Mouse (Mus musculus) forebrain, embryonic 15.5 days (tissue): ENCODE measurements at regions not wholly inside any gene's neighbourhood (a gene's known extent, or its start where the extent isn't known, plus 50 kb on each side); places are given as distances from the start of the nearest gene placed in this dataset.

Experiments
- ATAC-seq: fragments of 200-750 bp; cut with Nextera tagmentation; replicated peaks from 2 replicates; pipeline ENCODE4 v1.8.0; 2017; ENCODE audit warnings: mild to moderate bottlenecking, moderate TSS enrichment, moderate library complexity
- H3K27ac ChIP-seq: fragments of 300-500 bp; sonication (generic); replicated peaks from 2 replicates; pipeline ENCODE4 v1.5.1; 2015; ENCODE audit warnings: mild to moderate bottlenecking, inconsistent platforms
- H3K27me3 ChIP-seq: fragments of 300-500 bp; sonication (generic); 2 replicates; pipeline ENCODE4 v1.6.1; 2015; ENCODE audit warnings: inconsistent platforms
- H3K36me3 ChIP-seq: fragments of 300-500 bp; sonication (generic); 2 replicates; pipeline ENCODE4 v1.6.1; 2015; ENCODE audit warnings: mild to moderate bottlenecking, inconsistent platforms
- H3K4me1 ChIP-seq: fragments of 300-500 bp; sonication (generic); 2 replicates; pipeline ENCODE4 v1.6.1; 2015; ENCODE audit warnings: inconsistent platforms
- H3K4me2 ChIP-seq: fragments of 300-500 bp; sonication (generic); replicated peaks from 2 replicates; pipeline ENCODE4 v1.6.1; 2015; ENCODE audit warnings: mild to moderate bottlenecking, inconsistent platforms
- H3K4me3 ChIP-seq: fragments of 300-500 bp; sonication (generic); 2 replicates; pipeline ENCODE4 v1.5.1; 2015; ENCODE audit warnings: mild to moderate bottlenecking, inconsistent platforms
- H3K9ac ChIP-seq: fragments of 300-500 bp; sonication (generic); replicated peaks from 2 replicates; pipeline ENCODE4 v1.6.1; 2015; ENCODE audit warnings: mild to moderate bottlenecking, inconsistent platforms
- H3K9me3 ChIP-seq: fragments of 300-500 bp; sonication (generic); 2 replicates; pipeline ENCODE4 v1.6.1; 2016; ENCODE audit warnings: inconsistent platforms
- WGBS: fragments of 180-500 bp; shearing (Covaris S2); methylation state at CpG from one replicate; pipeline ENCODE4 v1.1.7; 2015; ENCODE audit warnings: mixed read lengths; 5-methylcytosine and 5-hydroxymethylcytosine counted together

DNA sequence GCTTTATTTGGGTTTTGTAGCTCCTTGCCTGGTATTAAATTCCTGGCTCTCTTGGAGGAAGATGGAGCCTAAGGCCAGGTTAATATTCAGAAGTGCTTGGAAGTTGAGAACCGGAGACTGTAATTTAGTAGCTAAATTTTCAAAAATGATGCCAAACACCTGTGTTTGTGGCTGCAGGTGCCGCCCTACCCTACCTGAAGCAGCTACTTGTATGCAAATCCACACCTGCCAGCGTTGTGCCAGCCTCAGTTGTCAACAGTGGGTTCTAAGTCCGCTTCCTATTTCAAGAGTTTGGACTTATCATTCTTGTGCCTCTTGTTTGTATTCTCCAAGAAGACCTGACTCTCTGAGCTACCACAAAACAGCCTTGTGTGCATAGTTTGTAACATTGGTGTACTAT lies 92.7 kb upstream of the Pik3r1 start:
- no peak overlapping the region for H3K4me3 ChIP-seq
- no peak overlapping the region for H3K9ac ChIP-seq
- H3K4me1 ChIP-seq = no peaks in the 10 kb centered on the region
- no peaks in the 10 kb centered on the region for H3K36me3 ChIP-seq
- 83% methylated on average over 4 of the region's 4 CpGs for WGBS
- no peaks in the 10 kb centered on the region for H3K9me3 ChIP-seq
- H3K27me3 ChIP-seq = no peaks in the 10 kb centered on the region
- no peak overlapping the region for H3K27ac ChIP-seq
- H3K4me2 ChIP-seq = no peak overlapping the region
- no peak for ATAC-seq

DNA sequence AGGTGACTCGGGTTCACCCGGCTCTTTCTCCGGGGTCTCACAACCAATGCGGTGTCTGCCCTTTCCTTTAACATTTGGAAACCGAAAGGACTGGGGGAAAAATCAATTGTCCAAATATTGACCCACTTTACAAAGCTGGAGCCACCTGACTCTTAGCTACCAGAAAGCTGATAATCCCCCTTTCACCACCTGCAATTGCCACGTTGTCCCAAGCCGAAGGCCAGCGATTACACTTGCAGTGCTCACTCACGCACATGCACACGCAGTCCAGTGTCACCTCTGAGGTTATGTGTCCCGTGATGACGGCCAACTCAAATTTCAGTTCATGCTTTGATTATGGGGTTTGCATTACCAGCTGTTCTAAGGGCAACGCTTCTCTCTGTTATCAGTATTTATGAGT lies 94.0 kb upstream of the Pik3r1 start:
- Histone ChIP-seq H3K4me3 (no peak overlapping the region), H3K4me2 (no peak overlapping the region), H3K9me3 (no peaks in the 10 kb centered on the region), H3K9ac (no peak overlapping the region), H3K27me3 (no peaks in the 10 kb centered on the region), H3K4me1 (no peaks in the 10 kb centered on the region), H3K36me3 (no peaks in the 10 kb centered on the region), H3K27ac (no peak overlapping the region)
- ATAC-seq = no peak
- WGBS = 91% methylated on average over 13 of the region's 13 CpGs

DNA sequence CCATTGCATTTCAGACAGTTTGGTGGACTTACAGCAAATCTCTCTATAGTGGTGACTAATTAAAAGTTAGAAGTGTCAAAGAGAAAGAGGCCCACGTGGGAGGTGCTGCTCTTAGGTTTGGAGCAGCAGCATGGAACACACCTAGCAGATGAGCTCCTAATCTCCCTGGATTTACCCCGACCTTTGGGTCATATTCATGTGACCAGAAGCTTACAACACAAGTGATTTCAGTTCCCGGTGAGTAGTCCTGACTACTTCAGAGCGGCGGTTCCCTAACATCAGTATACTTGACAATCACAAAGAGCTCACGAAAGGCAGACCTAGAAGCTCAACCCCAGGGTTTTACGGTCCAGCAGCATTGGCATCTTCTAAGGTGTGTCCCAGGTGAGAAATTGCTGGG lies 95.0 kb upstream of the Pik3r1 start:
- no peaks in the 10 kb centered on the region for H3K4me1 ChIP-seq
- H3K27me3 ChIP-seq = no peaks in the 10 kb centered on the region
- no peak overlapping the region for H3K4me2 ChIP-seq
- no peak overlapping the region for H3K27ac ChIP-seq
- no peak overlapping the region for H3K4me3 ChIP-seq
- H3K9me3 ChIP-seq = no peaks in the 10 kb centered on the region
- ATAC-seq = no peak
- 89% methylated on average over 7 of the region's 7 CpGs for whole genome bisulfite sequencing
- H3K9ac ChIP-seq = no peak overlapping the region
- no peaks in the 10 kb centered on the region for H3K36me3 ChIP-seq

DNA sequence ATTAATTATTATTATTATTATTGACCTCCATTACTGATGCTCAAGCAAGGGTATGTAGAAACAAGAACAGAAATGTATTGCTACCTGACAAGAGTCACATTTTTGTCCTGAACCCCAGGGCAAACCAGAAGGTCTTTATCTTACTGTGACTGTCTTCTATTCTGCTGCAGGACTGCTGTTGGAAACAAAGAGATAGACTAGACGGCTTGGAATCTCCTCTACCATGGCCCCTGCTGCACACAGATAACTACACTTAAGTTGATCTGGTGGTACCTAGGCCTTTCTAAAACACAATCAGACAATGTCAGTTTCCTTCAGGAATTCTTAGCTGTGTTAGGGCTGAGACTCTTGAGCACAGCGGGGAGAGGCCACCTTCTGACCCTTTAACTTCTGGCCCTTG lies 95.6 kb upstream of the Pik3r1 start:
- H3K9ac ChIP-seq = no peak overlapping the region

DNA sequence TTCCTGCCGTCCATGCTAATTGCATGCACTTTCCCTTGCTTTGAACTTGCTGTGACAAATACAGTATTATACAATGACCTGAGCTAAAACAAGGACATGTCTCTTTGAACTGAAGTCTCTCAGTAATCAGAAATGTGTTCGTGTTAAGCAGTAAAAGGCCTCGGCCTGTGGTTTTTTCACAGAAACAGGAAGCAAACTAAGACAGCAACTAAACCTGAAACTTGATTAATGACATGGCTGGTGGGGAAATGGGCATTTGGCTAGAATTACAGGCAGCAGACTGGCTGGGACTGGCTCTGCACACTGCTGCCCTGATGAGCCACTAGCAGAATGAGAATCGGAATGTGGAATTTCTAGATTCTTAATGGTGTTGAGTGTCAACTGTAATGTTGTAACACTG lies 98.8 kb upstream of the Pik3r1 start:
- Histone ChIP-seq H3K9ac (no peak overlapping the region), H3K4me2 (no peak overlapping the region), H3K27ac (no peak overlapping the region), H3K27me3 (no peaks in the 10 kb centered on the region), H3K9me3 (no peaks in the 10 kb centered on the region), H3K4me1 (no peaks in the 10 kb centered on the region), H3K4me3 (no peak overlapping the region), H3K36me3 (no peaks in the 10 kb centered on the region)
- WGBS = 72% methylated on average over 4 of the region's 4 CpGs
- no peak for ATAC-seq

More for the DNA sequence above, 95.6 kb upstream of the Pik3r1 start:
- Histone ChIP-seq H3K36me3 (no peaks in the 10 kb centered on the region), H3K27me3 (no peaks in the 10 kb centered on the region), H3K4me2 (no peak overlapping the region), H3K9me3 (no peaks in the 10 kb centered on the region), H3K4me1 (no peaks in the 10 kb centered on the region), H3K4me3 (no peak overlapping the region), H3K27ac (no peak overlapping the region)
- 89% methylated on average over 2 of the region's 2 CpGs for WGBS
- ATAC-seq = no peak

DNA sequence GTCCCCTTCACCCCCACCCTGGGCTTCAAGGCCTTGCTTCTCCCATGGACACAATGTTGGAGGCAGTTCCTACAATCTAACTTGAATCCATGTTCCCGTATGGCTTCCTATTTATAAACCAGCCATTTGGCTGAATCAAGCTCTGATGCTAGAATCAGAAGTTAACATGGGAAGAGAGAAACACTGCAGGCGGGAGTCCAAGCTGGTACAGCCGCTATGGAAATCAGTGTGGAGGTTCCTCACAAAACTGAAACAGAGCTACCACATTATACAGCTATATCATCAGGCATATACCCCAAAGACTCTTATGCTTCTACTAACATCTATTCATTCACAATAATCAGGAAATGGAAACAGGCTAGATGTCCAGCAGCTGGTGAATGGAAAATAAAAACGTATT lies 106.7 kb upstream of the Pik3r1 start:
- H3K4me1 ChIP-seq = no peaks in the 10 kb centered on the region
- H3K4me2 ChIP-seq = no peak overlapping the region
- no peak overlapping the region for H3K27ac ChIP-seq
- H3K27me3 ChIP-seq = no peaks in the 10 kb centered on the region
- H3K36me3 ChIP-seq = no peaks in the 10 kb centered on the region
- H3K9me3 ChIP-seq = no peaks in the 10 kb centered on the region
- no peak for ATAC-seq
- no peak overlapping the region for H3K4me3 ChIP-seq
- WGBS = 87% methylated on average over 4 of the region's 4 CpGs
- no peak overlapping the region for H3K9ac ChIP-seq

DNA sequence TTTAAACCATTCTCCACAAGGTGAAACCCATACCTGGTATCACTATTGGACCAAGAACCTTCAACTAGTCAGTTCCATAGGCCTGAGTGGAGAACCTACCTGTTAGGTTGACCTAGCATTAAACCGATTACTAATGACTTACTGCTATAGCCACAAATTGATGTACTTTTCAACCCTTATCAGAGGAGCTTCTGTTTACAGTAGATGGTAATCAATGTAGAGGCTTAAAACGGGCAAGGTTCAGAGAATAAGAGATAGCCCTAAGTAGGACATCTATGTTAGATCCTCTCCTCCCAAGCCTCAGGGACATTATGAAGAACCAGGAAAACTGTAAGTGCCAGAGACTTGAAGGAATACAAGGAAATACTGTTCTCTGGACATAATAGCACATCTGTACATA lies 108.1 kb upstream of the Pik3r1 start:
- Histone ChIP-seq H3K27ac (no peak overlapping the region), H3K27me3 (no peaks in the 10 kb centered on the region), H3K4me3 (no peak overlapping the region), H3K9me3 (no peaks in the 10 kb centered on the region), H3K4me2 (no peak overlapping the region), H3K36me3 (no peaks in the 10 kb centered on the region), H3K9ac (no peak overlapping the region), H3K4me1 (no peaks in the 10 kb centered on the region)
- ATAC-seq = no peak
- 93% methylated on average over 2 of the region's 2 CpGs for WGBS

DNA sequence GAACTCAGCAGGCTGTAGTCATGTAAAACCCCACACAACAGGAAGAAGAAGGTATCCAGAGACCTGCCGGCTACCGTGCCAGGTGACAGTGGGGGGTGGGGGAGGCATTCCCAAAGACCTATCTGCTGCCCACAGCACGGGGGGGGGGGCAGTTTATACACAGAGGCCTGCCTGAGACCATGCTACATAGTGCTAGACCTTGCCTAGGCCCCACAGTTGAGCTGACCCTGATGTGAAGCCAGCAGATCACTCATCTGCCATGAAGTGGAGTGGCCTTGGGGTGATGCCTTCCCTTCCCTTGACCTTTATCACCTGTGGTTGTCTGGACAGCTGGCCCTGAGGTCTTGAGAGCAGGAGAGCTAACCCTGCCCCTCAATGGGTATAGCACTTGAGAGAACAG lies 108.6 kb upstream of the Pik3r1 start:
- ATAC-seq = no peak
- 76% methylated on average over 3 of the region's 3 CpGs for WGBS

DNA sequence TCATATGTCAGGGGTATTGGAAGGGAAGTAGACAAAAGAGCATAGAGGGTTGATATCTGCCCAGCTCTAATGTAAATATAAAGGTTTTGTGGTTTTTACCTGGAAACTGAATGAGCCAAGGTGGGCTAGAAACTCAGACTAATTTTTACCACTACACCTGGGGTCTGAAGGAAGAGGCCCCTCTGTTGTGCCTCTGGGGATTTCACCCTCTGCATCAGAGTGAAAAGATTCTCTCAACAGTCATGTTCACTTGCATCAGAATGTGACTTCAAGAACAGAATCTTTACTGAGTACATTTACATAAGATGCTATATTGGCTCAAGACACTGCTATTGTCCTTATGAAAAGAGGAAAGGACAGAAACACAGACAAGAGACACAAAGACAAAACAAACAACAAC lies 110.2 kb upstream of the Pik3r1 start:
- no peaks in the 10 kb centered on the region for H3K36me3 ChIP-seq
- no peaks in the 10 kb centered on the region for H3K4me1 ChIP-seq
- no peak overlapping the region for H3K4me3 ChIP-seq
- no peaks in the 10 kb centered on the region for H3K27me3 ChIP-seq
- no peaks in the 10 kb centered on the region for H3K9me3 ChIP-seq
- no peak overlapping the region for H3K9ac ChIP-seq
- no peak for ATAC-seq
- no peak overlapping the region for H3K27ac ChIP-seq
- no peak overlapping the region for H3K4me2 ChIP-seq

More for the DNA sequence above, 108.6 kb upstream of the Pik3r1 start:
- H3K27ac ChIP-seq = no peak overlapping the region
- no peaks in the 10 kb centered on the region for H3K27me3 ChIP-seq
- H3K9me3 ChIP-seq = no peaks in the 10 kb centered on the region
- no peak overlapping the region for H3K9ac ChIP-seq
- H3K4me1 ChIP-seq = no peaks in the 10 kb centered on the region
- no peak overlapping the region for H3K4me3 ChIP-seq
- no peak overlapping the region for H3K4me2 ChIP-seq
- H3K36me3 ChIP-seq = no peaks in the 10 kb centered on the region

DNA sequence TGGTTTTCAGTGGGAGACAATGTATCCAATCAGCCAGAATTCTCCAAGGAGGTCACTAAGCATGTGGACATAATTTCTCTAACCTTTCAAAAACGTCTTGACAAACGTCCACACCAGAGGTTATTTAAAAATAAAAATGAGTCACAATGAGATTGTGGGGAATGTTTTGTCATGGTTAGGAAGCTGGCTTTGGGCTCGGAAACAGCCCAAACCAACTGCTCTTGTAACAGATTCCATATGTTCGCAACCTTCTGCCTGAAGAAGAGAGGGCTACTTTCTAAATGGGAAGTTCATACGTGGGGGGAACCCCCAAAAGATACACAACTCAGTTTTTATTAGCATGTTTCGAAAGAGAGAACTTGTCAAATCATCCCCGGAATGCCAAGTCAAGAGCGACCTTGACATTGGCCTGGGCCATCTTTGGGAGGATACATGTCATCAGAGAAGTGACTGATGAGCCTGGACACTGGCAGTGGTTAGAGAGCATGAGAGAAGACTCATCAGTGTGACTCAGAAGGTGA lies 111.6 kb upstream of the Pik3r1 start:
- WGBS = 89% methylated on average over 8 of the region's 8 CpGs
- Histone ChIP-seq H3K27me3 (no peaks in the 10 kb centered on the region), H3K9me3 (no peaks in the 10 kb centered on the region), H3K4me2 (no peak overlapping the region), H3K4me1 (no peaks in the 10 kb centered on the region), H3K27ac (no peak overlapping the region), H3K4me3 (no peak overlapping the region), H3K9ac (no peak overlapping the region), H3K36me3 (no peaks in the 10 kb centered on the region)
- no peak for ATAC-seq

DNA sequence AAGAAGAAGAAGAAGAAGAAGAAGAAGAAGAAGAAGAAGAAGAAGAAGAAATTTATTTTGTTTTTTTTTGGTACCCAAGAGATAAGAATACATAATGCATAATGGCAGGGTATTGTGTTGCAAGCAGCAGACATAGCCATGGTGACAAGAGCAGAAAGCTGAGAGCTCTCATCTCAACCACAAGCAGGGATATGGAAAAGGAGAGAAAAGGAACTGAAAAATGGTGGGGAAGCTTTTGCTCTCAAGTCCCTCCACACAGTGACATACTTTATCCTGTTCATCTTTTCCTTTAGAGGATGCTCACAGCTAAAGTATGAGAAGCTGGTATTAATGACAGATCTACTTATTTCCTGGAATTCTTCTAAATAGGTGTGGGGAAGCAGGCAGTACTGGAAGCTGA lies 115.2 kb upstream of the Pik3r1 start:
- Histone ChIP-seq H3K36me3 (no peaks in the 10 kb centered on the region), H3K9me3 (no peaks in the 10 kb centered on the region), H3K9ac (no peak overlapping the region), H3K4me1 (no peaks in the 10 kb centered on the region), H3K27me3 (no peaks in the 10 kb centered on the region), H3K4me3 (no peak overlapping the region), H3K4me2 (no peak overlapping the region), H3K27ac (no peak overlapping the region)
- no peak for ATAC-seq

DNA sequence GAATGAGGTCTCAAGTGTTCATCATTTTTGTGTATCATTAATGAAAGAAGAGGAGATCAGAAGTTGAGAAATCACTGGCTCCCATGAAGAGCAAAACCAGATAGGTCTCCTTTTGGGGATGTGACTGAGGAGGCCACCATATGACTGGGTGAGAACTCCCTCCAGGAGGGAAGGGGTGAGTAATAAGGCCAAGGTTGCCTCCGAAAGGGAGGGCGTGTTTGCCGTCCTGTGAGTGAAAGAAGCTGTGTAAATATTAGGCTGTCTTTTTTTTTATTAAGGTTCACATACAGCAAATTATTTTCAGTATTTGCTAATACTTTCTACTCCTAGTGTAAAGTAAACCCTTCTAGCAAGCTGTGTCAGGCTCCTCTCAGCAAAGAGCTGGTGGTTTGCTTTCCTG lies 116.7 kb upstream of the Pik3r1 start:
- Histone ChIP-seq H3K27me3 (no peaks in the 10 kb centered on the region), H3K36me3 (no peaks in the 10 kb centered on the region), H3K9me3 (no peaks in the 10 kb centered on the region), H3K4me2 (no peak overlapping the region), H3K4me1 (no peaks in the 10 kb centered on the region), H3K9ac (no peak overlapping the region), H3K4me3 (no peak overlapping the region), H3K27ac (no peak overlapping the region)
- ATAC-seq = no peak
- WGBS = 97% methylated on average over 3 of the region's 3 CpGs

DNA sequence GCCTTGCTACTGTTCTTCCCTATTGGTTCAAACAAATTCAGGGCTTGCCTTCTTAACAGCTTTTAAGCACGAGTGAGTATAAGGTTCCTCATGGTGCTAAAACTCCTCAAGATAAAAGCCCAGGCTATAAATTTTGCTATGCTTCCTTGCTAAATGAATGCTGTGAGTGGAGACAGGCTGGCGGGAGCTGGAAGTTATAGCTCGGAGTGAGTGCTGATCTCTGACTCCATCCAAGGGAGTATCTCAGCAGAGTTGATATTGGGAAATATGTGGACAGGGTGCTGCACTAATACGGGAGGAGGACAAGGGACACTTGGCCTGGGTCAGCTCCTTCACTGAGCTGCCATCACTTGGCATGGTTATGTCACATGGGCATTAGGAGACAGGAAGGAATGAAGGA lies 123.5 kb upstream of the Pik3r1 start:
- Histone ChIP-seq H3K4me2 (no peak overlapping the region), H3K36me3 (no peaks in the 10 kb centered on the region), H3K4me3 (no peak overlapping the region), H3K4me1 (no peaks in the 10 kb centered on the region), H3K9me3 (no peaks in the 10 kb centered on the region), H3K9ac (no peak overlapping the region), H3K27me3 (no peaks in the 10 kb centered on the region), H3K27ac (no peak overlapping the region)
- ATAC-seq = no peak
- WGBS = 89% methylated on average over 4 of the region's 4 CpGs
